Mouse (Mus musculus) CH12.LX (cell line): ENCODE results near the gene Hnrnpll. TPM values are rescaled to one million over a fixed set of nuclear protein-coding genes. Genes with fewer than 3 reads are reported as not detected.

Experiments used
- DNase-seq: peaks from one replicate; pipeline ENCODE4 v3.0.0-alpha.2; 2013; ENCODE audit errors: extremely low read depth
- H3K27ac ChIP-seq: 2 replicates; pipeline ENCODE4 v1.5.1; 2012; ENCODE audit warnings: low read depth, mild to moderate bottlenecking, control low read depth, moderate library complexity; ENCODE audit not compliant: insufficient read depth
- H3K27me3 ChIP-seq: replicated peaks from 2 replicates; pipeline ENCODE3; 2012; ENCODE audit warnings: inconsistent platforms
- H3K36me3 ChIP-seq, 2 experiments: replicated peaks in 1 of 2; 2 replicates each; pipeline versions ENCODE3 to v1.6.1; 2012; ENCODE audit warnings: inconsistent platforms in 1 of 2, low read length in 1 of 2, mild to moderate bottlenecking in 1 of 2, mixed read lengths in 1 of 2, moderate library complexity in 1 of 2; ENCODE audit not compliant: control insufficient read depth in 1 of 2, insufficient read depth in 1 of 2
- H3K4me1 ChIP-seq, 2 experiments: 2 replicates each; pipeline ENCODE4 v1.6.1; 2012; ENCODE audit warnings: inconsistent platforms in 1 of 2, moderate library complexity in 1 of 2; ENCODE audit not compliant: insufficient read depth in 2 of 2, control insufficient read depth in 1 of 2
- H3K4me2 ChIP-seq: 2 replicates; pipeline ENCODE4 v1.6.1; 2012; ENCODE audit warnings: low read depth, mild to moderate bottlenecking, control low read depth; ENCODE audit not compliant: poor library complexity, insufficient read depth, severe bottlenecking
- H3K4me3 ChIP-seq, 3 experiments: fragments of 150-350 bp in 1 of 3; sonication (generic) in 1 of 3; replicated peaks in 1 of 3; 2 replicates each; pipeline versions ENCODE3 to v1.5.1; 2011 to 2012; ENCODE audit warnings: low read depth in 2 of 3, low read length in 2 of 3, mild to moderate bottlenecking in 2 of 3, moderate library complexity in 2 of 3, control low read depth in 1 of 3, improper control_type of control experiment in 1 of 3, inconsistent platforms in 1 of 3, mixed read lengths in 1 of 3; ENCODE audit not compliant: poor library complexity in 1 of 3
- H3K79me2 ChIP-seq: replicated peaks from 2 replicates; pipeline ENCODE4 v1.6.1; 2012; ENCODE audit warnings: mild to moderate bottlenecking, moderate library complexity; ENCODE audit not compliant: control insufficient read depth, poor library complexity, insufficient read depth, severe bottlenecking; ENCODE audit errors: extremely low read depth
- H3K9ac ChIP-seq: 2 replicates; pipeline ENCODE4 v1.6.1; 2012; ENCODE audit warnings: low read depth, mild to moderate bottlenecking, control low read depth, moderate library complexity; ENCODE audit not compliant: insufficient read depth
- H3K9me3 ChIP-seq: replicated peaks from 2 replicates; pipeline ENCODE3; 2012; ENCODE audit warnings: low read length, inconsistent platforms, mixed read lengths
- BHLHE40 ChIP-seq: IDR thresholded peaks from 2 replicates; pipeline ENCODE4 v1.6.1; 2011; ENCODE audit warnings: mild to moderate bottlenecking, low read depth, low read length, improper control_type of control experiment
- CHD2 ChIP-seq: IDR thresholded peaks from 2 replicates; pipeline ENCODE4 v1.6.1; 2011; ENCODE audit warnings: low read length, improper control_type of control experiment
- CTCF ChIP-seq, 2 experiments: IDR thresholded peaks in 1 of 2; conservative IDR thresholded peaks in 1 of 2; 2 replicates each; pipeline ENCODE4 v1.5.1; 2011 to 2012; ENCODE audit warnings: low read depth in 2 of 2, low read length in 2 of 2, improper control_type of control experiment in 1 of 2, inconsistent platforms in 1 of 2, mild to moderate bottlenecking in 1 of 2, moderate library complexity in 1 of 2
- E2F4 ChIP-seq: IDR thresholded peaks from 2 replicates; pipeline ENCODE4 v1.6.1; 2011; ENCODE audit warnings: low read depth, low read length, improper control_type of control experiment; ENCODE audit not compliant: insufficient replicate concordance
- EP300 ChIP-seq: IDR thresholded peaks from 2 replicates; pipeline ENCODE4 v1.6.1; 2011; ENCODE audit warnings: low read length, improper control_type of control experiment
- ETS1 ChIP-seq: conservative IDR thresholded peaks from 2 replicates; pipeline ENCODE4 v1.6.1; 2012; ENCODE audit warnings: low read depth, mild to moderate bottlenecking, inconsistent platforms, low read length, improper control_type of control experiment, moderate library complexity
- GABPA ChIP-seq: IDR thresholded peaks from 2 replicates; pipeline ENCODE4 v1.6.1; 2012; ENCODE audit warnings: low read depth, low read length, improper control_type of control experiment, inconsistent platforms; ENCODE audit not compliant: insufficient replicate concordance
- IRF4 ChIP-seq: IDR thresholded peaks from 2 replicates; pipeline ENCODE4 v1.6.1; 2014; ENCODE audit warnings: low read depth, mild to moderate bottlenecking, inconsistent platforms, low read length, improper control_type of control experiment
- JUN ChIP-seq: IDR thresholded peaks from 2 replicates; pipeline ENCODE4 v1.6.1; 2011; ENCODE audit warnings: low read depth, mild to moderate bottlenecking, low read length, improper control_type of control experiment, moderate library complexity; ENCODE audit not compliant: insufficient read depth
- JUND ChIP-seq: conservative IDR thresholded peaks from 2 replicates; pipeline ENCODE4 v1.6.1; 2011; ENCODE audit warnings: low read depth, low read length, improper control_type of control experiment
- MAFK ChIP-seq: IDR thresholded peaks from 2 replicates; pipeline ENCODE4 v1.6.1; 2011; ENCODE audit warnings: low read length, improper control_type of control experiment; ENCODE audit not compliant: insufficient replicate concordance
- MAX ChIP-seq: IDR thresholded peaks from 2 replicates; pipeline ENCODE4 v1.6.1; 2011; ENCODE audit warnings: low read length, improper control_type of control experiment
- MEF2A ChIP-seq: IDR thresholded peaks from 2 replicates; pipeline ENCODE4 v1.6.1; 2014; ENCODE audit warnings: low read depth, mild to moderate bottlenecking, inconsistent platforms, low read length, improper control_type of control experiment, borderline replicate concordance
- MXI1 ChIP-seq: IDR thresholded peaks from 2 replicates; pipeline ENCODE4 v1.6.1; 2011; ENCODE audit warnings: mild to moderate bottlenecking, low read depth, low read length, improper control_type of control experiment
- MYC ChIP-seq: IDR thresholded peaks from 2 replicates; pipeline ENCODE4 v1.6.1; 2011; ENCODE audit warnings: low read depth, mild to moderate bottlenecking, improper control_type of control experiment, low read length
- NELFE ChIP-seq: IDR thresholded peaks from 2 replicates; pipeline ENCODE4 v1.6.1; 2011; ENCODE audit warnings: low read depth, low read length, improper control_type of control experiment
- PAX5 ChIP-seq: IDR thresholded peaks from 2 replicates; pipeline ENCODE4 v1.6.1; 2012; ENCODE audit warnings: low read length, inconsistent platforms, mixed read lengths
- RAD21 ChIP-seq: IDR thresholded peaks from 2 replicates; pipeline ENCODE4 v1.6.1; 2011; ENCODE audit warnings: low read depth, mild to moderate bottlenecking, low read length, improper control_type of control experiment, moderate library complexity
- SIN3A ChIP-seq: IDR thresholded peaks from 2 replicates; pipeline ENCODE4 v1.6.1; 2012; ENCODE audit warnings: low read length, improper control_type of control experiment, inconsistent platforms
- SMC3 ChIP-seq: IDR thresholded peaks from 2 replicates; pipeline ENCODE4 v1.6.1; 2011; ENCODE audit warnings: low read depth, low read length, improper control_type of control experiment
- TBP ChIP-seq: conservative IDR thresholded peaks from 2 replicates; pipeline ENCODE4 v1.6.1; 2011; ENCODE audit warnings: low read depth, low read length, improper control_type of control experiment
- TCF12 ChIP-seq: IDR thresholded peaks from 2 replicates; pipeline ENCODE4 v1.6.1; 2014; ENCODE audit warnings: low read depth, mild to moderate bottlenecking, inconsistent platforms, low read length, improper control_type of control experiment
- UBTF ChIP-seq: IDR thresholded peaks from 2 replicates; pipeline ENCODE4 v1.6.1; 2012; ENCODE audit warnings: low read depth, mild to moderate bottlenecking, inconsistent platforms, low read length, improper control_type of control experiment, moderate library complexity
- USF1 ChIP-seq: IDR thresholded peaks from 2 replicates; pipeline ENCODE4 v1.6.1; 2014; ENCODE audit warnings: low read depth, mild to moderate bottlenecking, inconsistent platforms, low read length, improper control_type of control experiment
- USF2 ChIP-seq: conservative IDR thresholded peaks from 2 replicates; pipeline ENCODE4 v1.6.1; 2011; ENCODE audit warnings: low read depth, low read length, improper control_type of control experiment
- ZC3H11A ChIP-seq: IDR thresholded peaks from 2 replicates; pipeline ENCODE4 v1.6.1; 2012; ENCODE audit warnings: low read depth, mild to moderate bottlenecking, inconsistent platforms, low read length, improper control_type of control experiment
- ZKSCAN1 ChIP-seq: IDR thresholded peaks from 2 replicates; pipeline ENCODE4 v1.6.1; 2012; ENCODE audit warnings: low read depth, inconsistent platforms, low read length, improper control_type of control experiment, borderline replicate concordance
- ZMIZ1 ChIP-seq: IDR thresholded peaks from 2 replicates; pipeline ENCODE4 v1.6.1; 2012; ENCODE audit warnings: low read depth, mild to moderate bottlenecking, inconsistent platforms, low read length, improper control_type of control experiment
- ZNF384 ChIP-seq: IDR thresholded peaks from 2 replicates; pipeline ENCODE4 v1.6.1; 2012; ENCODE audit warnings: low read depth, low read length, improper control_type of control experiment, inconsistent platforms
- dilution Hi-C: fragments of 300-500 bp; cut with MboI; formaldehyde crosslinking; loops from 2 replicates; pipeline ENCODE4 v1.14.3; 2020; ENCODE audit warnings: low sequenced_read_pairs; ENCODE audit not compliant: extremely low pct_unique_long_range_greater_than_20kb, extremely low pct_ligation_motif_present
- in situ Hi-C: fragments of 300-500 bp; cut with MboI; formaldehyde crosslinking; loops from 3 replicates; pipeline ENCODE4 v1.14.3; 2019; ENCODE audit warnings: low sequenced_read_pairs, low pct_ligation_motif_present, low pct_unique_long_range_greater_than_20kb, mixed read lengths
- polyA plus RNA-seq: library from polyadenylated mRNA; unstranded; fragments of >175 nt; gene quantifications from 2 replicates; pipeline ENCODE4 v1.2.1, GENCODE M21; 2012; ENCODE audit warnings: low read depth; ENCODE audit not compliant: insufficient read length
- total RNA-seq, 2 experiments: library from RNA; depleted of rRNA; stranded (reverse); fragments of 300-350 nt in 1 of 2; fragments of >200 nt in 1 of 2; gene quantifications; 2 replicates each; pipeline ENCODE4 v1.2.3; 2012 to 2014

The Hnrnpll gene
- total and polyA plus RNA-seq, 3 experiments = 14.4 to 24.1 (median 22.3) TPM

DNA sequence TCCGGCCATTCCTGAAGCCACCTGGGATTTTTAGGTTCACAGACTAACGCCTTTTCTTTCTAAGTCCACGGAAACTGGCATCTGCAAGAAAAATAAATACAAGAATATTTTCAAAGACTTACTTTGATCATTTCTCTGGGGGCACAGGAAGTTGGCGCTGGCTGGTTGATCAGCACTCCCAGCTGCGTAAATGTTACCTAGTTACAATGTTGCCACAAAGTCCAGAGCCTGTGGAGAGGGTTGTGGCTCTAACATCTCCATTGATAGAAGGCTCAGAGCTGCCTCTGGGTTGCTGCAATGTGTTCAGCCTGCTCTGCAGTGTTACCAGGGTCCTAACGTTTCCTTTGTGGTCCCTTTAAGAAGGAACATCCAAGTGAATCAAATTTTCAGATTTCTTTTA is 80.8 kb downstream of the Hnrnpll start:
- Histone ChIP-seq H3K27me3 (no peaks in the 10 kb centered on the region), H3K4me2 (peak overlapping the region; percentile 26), H3K27ac (peak overlapping the region; percentile 86), H3K36me3 (no peaks in the 10 kb centered on the region), H3K9me3 (peaks cover 20% of the 10 kb centered on the region), H3K79me2 (no peaks in the 10 kb centered on the region), H3K4me1 (peaks cover 16 to 56% of the 10 kb centered on the region in 2 experiments), H3K9ac (peak overlapping the region; percentile 49), H3K4me3 (no peak overlapping the region)
- dilution Hi-C loops (no loop called here), in situ Hi-C loops (loop anchor here (5.0 kb wide), 2 partner anchors 34 to 84 kb away; partner anchors contain the start of gene Atl2)
- no peak for DNase-seq
- TF ChIP-seq UBTF (no peak), NELFE (no peak), EP300 (no peak), MXI1 (no peak), GABPA (no peak), ZKSCAN1 (no peak), USF1 (no peak), PAX5 (no peak), SMC3 (no peak), E2F4 (no peak), IRF4 (no peak), ZNF384 (no peak), MEF2A (no peak), JUN (no peak), ETS1 (no peak), MAFK (no peak)

- Histone ChIP-seq H3K9ac (peak overlapping the region; percentile 15; the same call in 1 of the 2 replicates), H3K4me1 (peaks cover 16 to 61% of the 10 kb centered on the region in 2 experiments), H3K27me3 (no peaks in the 10 kb centered on the region), H3K79me2 (no peaks in the 10 kb centered on the region), H3K36me3 (no peaks in the 10 kb centered on the region), H3K4me2 (peak overlapping the region; percentile 26), H3K27ac (peak overlapping the region; percentile 43), H3K4me3 (no peak overlapping the region), H3K9me3 (peaks cover 17% of the 10 kb centered on the region)
- dilution Hi-C loops = no loop called here
- in situ Hi-C loops = loop anchor here (5.0 kb wide), 2 partner anchors 33 to 83 kb away; partner anchors contain the start of gene Atl2
- DNase-seq = no peak
- TF ChIP-seq SIN3A (peak; percentile 55; the same call in 1 of the 2 replicates), UBTF (no peak), TBP (0 out of 2 replicates have a peak, but pooled peaks have one; percentile 52), IRF4 (no peak; the same call in 1 of the 2 replicates), BHLHE40 (peak; percentile 52; the same call in 1 of the 2 replicates), PAX5 (no peak), ZMIZ1 (0 out of 2 replicates have a peak, but pooled peaks have one; percentile 41), ZKSCAN1 (no peak), JUND (no peak), SMC3 (peak; percentile 5; the same call in 1 of the 2 replicates), MYC (0 out of 2 replicates have a peak, but pooled peaks have one; percentile 42), MAFK (no peak), USF2 (no peak), RAD21 (no peak), GABPA (no peak), TCF12 (peak; percentile 91), MEF2A (0 out of 2 replicates have a peak, but pooled peaks have one; percentile 29), MAX (peak; percentile 33; the same call in 1 of the 2 replicates), ETS1 (no peak; the same call in 1 of the 2 replicates), ZC3H11A (no peak), CTCF (conservative IDR thresholded peaks at IDR 0.05 in 1 of 2, IDR thresholded peaks at IDR 0.05 in 1 of 2; ENCODE audit: low read depth in 2 of 2, low read length in 2 of 2) (no peak), CHD2 (peak; percentile 71)
Observed at GRCm38 (mm10) chr17:79980421-79981120, 81.6 kb downstream of the Hnrnpll start.
